Mouse (Mus musculus) neural tube, embryonic 13.5 days (tissue): Measurements from ENCODE around the gene Csrnp2. TPM values are rescaled to one million over a fixed set of nuclear protein-coding genes. Genes with fewer than 3 reads are reported as not detected.
A peak's percentile ranks its signal among the peaks of the same experiment; 100 is the strongest.
"Not testable (repeated sequence)": the region's sequence is repeated elsewhere in the genome, so short reads cannot be mapped to it uniquely, and the experiment has no call there.

Source experiments
- ATAC-seq: fragments of 200-750 bp; cut with Nextera tagmentation; 2 replicates; pipeline ENCODE4 v1.8.0; 2017; ENCODE audit warnings: low read depth, mild to moderate bottlenecking, moderate TSS enrichment, moderate library complexity
- H3K27ac ChIP-seq: fragments of 300-500 bp; sonication (generic); replicated peaks from 2 replicates; pipeline ENCODE4 v1.5.1; 2015; ENCODE audit warnings: moderate library complexity, mild to moderate bottlenecking, inconsistent platforms
- H3K27me3 ChIP-seq: fragments of 300-500 bp; sonication (generic); 2 replicates; pipeline ENCODE4 v1.6.1; 2015; ENCODE audit warnings: mild to moderate bottlenecking, inconsistent platforms
- H3K36me3 ChIP-seq: fragments of 300-500 bp; sonication (generic); 2 replicates; pipeline ENCODE4 v1.6.1; 2015; ENCODE audit warnings: mild to moderate bottlenecking, inconsistent platforms
- H3K4me1 ChIP-seq: fragments of 300-500 bp; sonication (generic); replicated peaks from 2 replicates; pipeline ENCODE4 v1.6.1; 2015; ENCODE audit warnings: inconsistent platforms
- H3K4me2 ChIP-seq: fragments of 300-500 bp; sonication (generic); 2 replicates; pipeline ENCODE4 v1.6.1; 2015; ENCODE audit warnings: inconsistent platforms, mild to moderate bottlenecking, moderate library complexity
- H3K4me3 ChIP-seq: fragments of 300-500 bp; sonication (generic); 2 replicates; pipeline ENCODE4 v1.5.1; 2015; ENCODE audit warnings: mild to moderate bottlenecking, inconsistent platforms
- H3K9ac ChIP-seq: fragments of 300-500 bp; sonication (generic); 2 replicates; pipeline ENCODE4 v1.6.1; 2015; ENCODE audit warnings: moderate library complexity, mild to moderate bottlenecking, inconsistent platforms
- H3K9me3 ChIP-seq: fragments of 300-500 bp; sonication (generic); 2 replicates; pipeline ENCODE4 v1.6.1; 2016; ENCODE audit warnings: inconsistent platforms
- WGBS: fragments of 180-500 bp; shearing (Covaris S2); methylation state at CpG from one replicate; pipeline ENCODE4 v1.1.7; 2015; 5-methylcytosine and 5-hydroxymethylcytosine counted together
- polyA plus RNA-seq: library from polyadenylated mRNA; unstranded; fragments of >200 nt; fragmentation: Nextera tagmentation; extraction: Ambion mirVana; gene quantifications from 2 replicates; pipeline ENCODE4 v1.2.1, GENCODE M21; 2015

Gene Csrnp2
- polyA plus RNA-seq, 1 experiment from 2014 or later: 39.1 TPM

- Histone ChIP-seq H3K27ac (no peak overlapping the region), H3K36me3 (peaks cover 96% of the 10 kb centered on the region), H3K9ac (no peak overlapping the region), H3K4me3 (no peak overlapping the region), H3K4me1 (no peaks in the 10 kb centered on the region), H3K4me2 (no peak overlapping the region), H3K9me3 (no peaks in the 10 kb centered on the region), H3K27me3 (no peaks in the 10 kb centered on the region)
- ATAC-seq: no peak
- WGBS: 87% methylated on average over 13 of the region's 13 CpGs
These were observed 13.3 kb upstream of the Csrnp2 start for GRCm38 (mm10) chr15:100508454-100509167.

GRCm38 (mm10) chr15:100499506-100499905 is 4.2 kb upstream of the Csrnp2 start:
- H3K9ac ChIP-seq, H3K4me1 ChIP-seq, ATAC-seq, H3K4me2 ChIP-seq, H3K27ac ChIP-seq, H3K4me3 ChIP-seq, H3K9me3 ChIP-seq, H3K27me3 ChIP-seq: not testable (repeated sequence)
- H3K36me3 ChIP-seq: peaks cover 20% of the 10 kb centered on the region
- WGBS: 94% methylated on average over 8 of the region's 8 CpGs

GRCm38 (mm10) chr15:100494647-100495046 is 641 bp downstream of the Csrnp2 start:
- Histone ChIP-seq H3K4me1 (peaks cover 47% of the 10 kb centered on the region), H3K4me3 (peak overlapping the region; percentile 83), H3K9me3 (no peaks in the 10 kb centered on the region), H3K27ac (peak overlapping the region; percentile 98), H3K27me3 (no peaks in the 10 kb centered on the region), H3K36me3 (no peaks in the 10 kb centered on the region), H3K4me2 (peak overlapping the region; percentile 87), H3K9ac (peak overlapping the region; percentile 98)
- ATAC-seq: peak; percentile 92
- WGBS: 1% methylated on average over 29 of the region's 29 CpGs

- no peak for ATAC-seq
- WGBS: 65% methylated on average over 9 of the region's 9 CpGs
- peaks cover 24% of the 10 kb centered on the region for H3K36me3 ChIP-seq
- H3K9me3 ChIP-seq: no peaks in the 10 kb centered on the region
- peak overlapping the region; percentile 87 for H3K4me2 ChIP-seq
- H3K9ac ChIP-seq: peak overlapping the region; percentile 17; the same call in 1 of the 2 replicates
- peak overlapping the region; percentile 83; the same call in 1 of the 2 replicates for H3K4me3 ChIP-seq
- H3K27me3 ChIP-seq: no peaks in the 10 kb centered on the region
- no peak overlapping the region for H3K27ac ChIP-seq
- peaks cover 52% of the 10 kb centered on the region for H3K4me1 ChIP-seq
These were observed 3.3 kb downstream of the Csrnp2 start for GRCm38 (mm10) chr15:100491966-100492365.

GRCm38 (mm10) chr15:100489263-100489662 is 6.0 kb downstream of the Csrnp2 start:
- Histone ChIP-seq H3K4me1 (peaks cover 58% of the 10 kb centered on the region), H3K4me2 (no peak overlapping the region), H3K4me3 (no peak overlapping the region), H3K36me3 (peaks cover 51% of the 10 kb centered on the region), H3K27ac (no peak overlapping the region), H3K9ac (peak overlapping the region; percentile 17; the same call in 1 of the 2 replicates), H3K27me3 (no peaks in the 10 kb centered on the region), H3K9me3 (no peaks in the 10 kb centered on the region)
- ATAC-seq: no peak
- WGBS: 85% methylated on average over 15 of the region's 15 CpGs

- H3K27ac ChIP-seq, H3K4me2 ChIP-seq, ATAC-seq, H3K9ac ChIP-seq, H3K27me3 ChIP-seq, H3K9me3 ChIP-seq, H3K4me3 ChIP-seq: not testable (repeated sequence)
- H3K36me3 ChIP-seq: peaks cover 60% of the 10 kb centered on the region
- peaks cover 49% of the 10 kb centered on the region for H3K4me1 ChIP-seq
- 88% methylated on average over 1 of the region's 1 CpGs for WGBS
These were observed 7.0 kb downstream of the Csrnp2 start for GRCm38 (mm10) chr15:100488297-100488696.

GRCm38 (mm10) chr15:100487050-100487449 is 8.2 kb downstream of the Csrnp2 start:
- no peak overlapping the region for H3K4me2 ChIP-seq
- peaks cover 46% of the 10 kb centered on the region for H3K4me1 ChIP-seq
- no peak overlapping the region for H3K27ac ChIP-seq
- 90% methylated on average over 2 of the region's 2 CpGs for WGBS
- H3K27me3 ChIP-seq: no peaks in the 10 kb centered on the region
- H3K4me3 ChIP-seq: no peak overlapping the region
- no peak for ATAC-seq
- peaks cover 72% of the 10 kb centered on the region for H3K36me3 ChIP-seq
- H3K9me3 ChIP-seq: no peaks in the 10 kb centered on the region
- H3K9ac ChIP-seq: no peak overlapping the region

GRCm38 (mm10) chr15:100486450-100486849 is 8.8 kb downstream of the Csrnp2 start:
- H3K36me3 ChIP-seq: peaks cover 78% of the 10 kb centered on the region
- no peaks in the 10 kb centered on the region for H3K9me3 ChIP-seq
- no peak overlapping the region for H3K4me3 ChIP-seq
- no peak overlapping the region for H3K4me2 ChIP-seq
- WGBS: 22% methylated on average over 7 of the region's 7 CpGs
- no peak overlapping the region for H3K9ac ChIP-seq
- H3K4me1 ChIP-seq: peaks cover 40% of the 10 kb centered on the region
- no peak overlapping the region for H3K27ac ChIP-seq
- no peak for ATAC-seq
- H3K27me3 ChIP-seq: no peaks in the 10 kb centered on the region

GRCm38 (mm10) chr15:100485576-100485975 is 9.7 kb downstream of the Csrnp2 start:
- H3K27ac ChIP-seq: no peak overlapping the region
- no peaks in the 10 kb centered on the region for H3K27me3 ChIP-seq
- H3K4me2 ChIP-seq: no peak overlapping the region
- H3K9me3 ChIP-seq: no peaks in the 10 kb centered on the region
- peaks cover 87% of the 10 kb centered on the region for H3K36me3 ChIP-seq
- 92% methylated on average over 3 of the region's 3 CpGs for WGBS
- H3K4me3 ChIP-seq: no peak overlapping the region
- no peak for ATAC-seq
- no peak overlapping the region for H3K9ac ChIP-seq
- H3K4me1 ChIP-seq: peaks cover 32% of the 10 kb centered on the region

- Histone ChIP-seq H3K9me3 (no peaks in the 10 kb centered on the region), H3K9ac (no peak overlapping the region), H3K4me2 (no peak overlapping the region), H3K36me3 (peaks cover 98% of the 10 kb centered on the region), H3K4me3 (no peak overlapping the region), H3K27ac (no peak overlapping the region), H3K4me1 (peaks cover 10% of the 10 kb centered on the region), H3K27me3 (no peaks in the 10 kb centered on the region)
- WGBS: 82% methylated on average over 4 of the region's 4 CpGs
- ATAC-seq: no peak
These were observed 16.4 kb downstream of the Csrnp2 start for GRCm38 (mm10) chr15:100478925-100479324.

- ATAC-seq: no peak
- no peaks in the 10 kb centered on the region for H3K9me3 ChIP-seq
- no peak overlapping the region for H3K27ac ChIP-seq
- H3K4me1 ChIP-seq: peaks cover 10% of the 10 kb centered on the region
- H3K27me3 ChIP-seq: no peaks in the 10 kb centered on the region
- no peak overlapping the region for H3K4me3 ChIP-seq
- no peak overlapping the region for H3K9ac ChIP-seq
- peaks cover 98% of the 10 kb centered on the region for H3K36me3 ChIP-seq
- WGBS: 78% methylated on average over 10 of the region's 10 CpGs
- no peak overlapping the region for H3K4me2 ChIP-seq
These were observed 16.9 kb downstream of the Csrnp2 start for GRCm38 (mm10) chr15:100478351-100478750.

GRCm38 (mm10) chr15:100473926-100474503 is 21.3 kb downstream of the Csrnp2 start:
- H3K4me2 ChIP-seq: no peak overlapping the region
- no peaks in the 10 kb centered on the region for H3K9me3 ChIP-seq
- H3K27me3 ChIP-seq: no peaks in the 10 kb centered on the region
- peaks cover 17% of the 10 kb centered on the region for H3K4me1 ChIP-seq
- no peak for ATAC-seq
- 80% methylated on average over 7 of the region's 7 CpGs for WGBS
- H3K36me3 ChIP-seq: peaks cover 77% of the 10 kb centered on the region
- H3K27ac ChIP-seq: no peak overlapping the region
- no peak overlapping the region for H3K9ac ChIP-seq
- no peak overlapping the region for H3K4me3 ChIP-seq
